Mouse (Mus musculus): Measurements from ENCODE around the gene Zfp36. TPM values are rescaled to one million over a fixed set of nuclear protein-coding genes. Genes with fewer than 3 reads are reported as not detected.
A peak's percentile ranks its signal among the peaks of the same experiment; 100 is the strongest.

Gene Zfp36
- polyA plus RNA-seq, 1 experiment from 2014 or later, result 3.9 TPM

GRCm38 (mm10) chr7:28355221-28355620, 24.8 kb downstream of the Zfp36 start:
- no peak overlapping the region for H3K4me3 ChIP-seq (ENCODE audit: low read depth, low read length)
- no peak overlapping the region for H3K9ac ChIP-seq (ENCODE audit: low read depth, low read length)
- H3K9me3 ChIP-seq (ENCODE audit: control insufficient read depth, low read length), result no peaks in the 10 kb centered on the region
- ATAC-seq (ENCODE audit: low FRiP score) (no peak), DNase-seq (ENCODE audit: low spot score) (no peak)
- 90% methylated on average over 3 of the region's 3 CpGs for WGBS
- no peak overlapping the region for H3K27ac ChIP-seq (ENCODE audit: low read depth, low read length)
- no peak overlapping the region for H3K4me2 ChIP-seq (replicated peaks; ENCODE audit: low read depth, low read length)
- H3K4me1 ChIP-seq (replicated peaks; ENCODE audit: control insufficient read depth, insufficient read depth, low read length), result 0 out of 2 replicates have a peak, but pooled peaks cover 5% of the 10 kb centered on the region
- H3K36me3 ChIP-seq (ENCODE audit: control insufficient read depth, insufficient read depth, low read length), result peaks cover 14% of the 10 kb centered on the region
- no peaks in the 10 kb centered on the region for H3K27me3 ChIP-seq (ENCODE audit: control insufficient read depth, insufficient read depth, low read length)

- no peak overlapping the region for H3K4me2 ChIP-seq (replicated peaks; ENCODE audit: low read depth, low read length)
- no peak overlapping the region for H3K27ac ChIP-seq (ENCODE audit: low read depth, low read length)
- 94% methylated on average over 3 of the region's 3 CpGs for WGBS
- no peak overlapping the region for H3K4me3 ChIP-seq (ENCODE audit: low read depth, low read length)
- H3K27me3 ChIP-seq (ENCODE audit: control insufficient read depth, insufficient read depth, low read length), result no peaks in the 10 kb centered on the region
- H3K36me3 ChIP-seq (ENCODE audit: control insufficient read depth, insufficient read depth, low read length), result peaks cover 12% of the 10 kb centered on the region
- H3K9me3 ChIP-seq (ENCODE audit: control insufficient read depth, low read length), result no peaks in the 10 kb centered on the region
- no peak overlapping the region for H3K9ac ChIP-seq (ENCODE audit: low read depth, low read length)
- no peak for DNase-seq (ENCODE audit: low spot score)
- no peak for ATAC-seq (ENCODE audit: low FRiP score)
- peaks cover 5% of the 10 kb centered on the region; the same call in 1 of the 2 replicates for H3K4me1 ChIP-seq (replicated peaks; ENCODE audit: control insufficient read depth, insufficient read depth, low read length)
These were observed 25.5 kb downstream of the Zfp36 start for GRCm38 (mm10) chr7:28354596-28354995.

GRCm38 (mm10) chr7:28354113-28354581, 25.9 kb downstream of the Zfp36 start:
- H3K4me3 ChIP-seq (ENCODE audit: low read depth, low read length), result no peak overlapping the region
- ATAC-seq (ENCODE audit: low FRiP score), result no peak

DNA sequence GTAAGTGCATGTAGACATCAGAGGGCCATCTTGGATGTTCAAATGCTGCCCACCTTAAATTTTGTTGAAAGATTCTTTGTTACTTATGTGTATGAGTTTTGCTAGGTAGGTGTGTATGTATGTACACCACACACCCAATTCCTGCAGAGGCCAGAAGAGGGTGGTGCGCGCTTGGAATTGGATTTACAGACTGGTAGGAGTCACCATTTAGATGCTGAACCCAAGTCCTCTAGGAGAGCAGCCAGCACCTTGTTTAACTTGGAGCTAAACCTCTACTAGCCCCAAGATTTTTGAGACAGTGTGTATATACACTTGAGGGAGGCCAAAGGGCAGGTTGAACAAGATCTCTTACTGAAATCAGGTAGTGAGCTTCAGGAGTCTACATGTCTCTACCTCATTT, 26.8 kb downstream of the Zfp36 start:
- no peak overlapping the region for H3K4me2 ChIP-seq (replicated peaks; ENCODE audit: low read depth, low read length)
- DNase-seq (ENCODE audit: low spot score) (no peak), ATAC-seq (ENCODE audit: low FRiP score) (no peak)
- 94% methylated on average over 2 of the region's 2 CpGs for WGBS
- no peaks in the 10 kb centered on the region for H3K9me3 ChIP-seq (ENCODE audit: control insufficient read depth, low read length)
- H3K27me3 ChIP-seq (ENCODE audit: control insufficient read depth, insufficient read depth, low read length), result no peaks in the 10 kb centered on the region
- no peak overlapping the region for H3K9ac ChIP-seq (ENCODE audit: low read depth, low read length)
- peaks cover 5% of the 10 kb centered on the region; the same call in 1 of the 2 replicates for H3K4me1 ChIP-seq (replicated peaks; ENCODE audit: control insufficient read depth, insufficient read depth, low read length)
- peaks cover 12% of the 10 kb centered on the region for H3K36me3 ChIP-seq (ENCODE audit: control insufficient read depth, insufficient read depth, low read length)
- H3K27ac ChIP-seq (ENCODE audit: low read depth, low read length), result no peak overlapping the region
- no peak overlapping the region for H3K4me3 ChIP-seq (ENCODE audit: low read depth, low read length)

More at GRCm38 (mm10) chr7:28354113-28354581, 25.9 kb downstream of the Zfp36 start:
- no peak overlapping the region for H3K9ac ChIP-seq (ENCODE audit: low read depth, low read length)
- no peak for DNase-seq (ENCODE audit: low spot score)
- peaks cover 12% of the 10 kb centered on the region for H3K36me3 ChIP-seq (ENCODE audit: control insufficient read depth, insufficient read depth, low read length)
- peaks cover 5% of the 10 kb centered on the region; the same call in 1 of the 2 replicates for H3K4me1 ChIP-seq (replicated peaks; ENCODE audit: control insufficient read depth, insufficient read depth, low read length)
- H3K27ac ChIP-seq (ENCODE audit: low read depth, low read length), result no peak overlapping the region
- 93% methylated on average over 3 of the region's 3 CpGs for WGBS
- no peaks in the 10 kb centered on the region for H3K9me3 ChIP-seq (ENCODE audit: control insufficient read depth, low read length)
- no peak overlapping the region for H3K4me2 ChIP-seq (replicated peaks; ENCODE audit: low read depth, low read length)
- no peaks in the 10 kb centered on the region for H3K27me3 ChIP-seq (ENCODE audit: control insufficient read depth, insufficient read depth, low read length)

- Histone ChIP-seq H3K36me3 (ENCODE audit: control insufficient read depth, insufficient read depth, low read length) (peaks cover 12% of the 10 kb centered on the region), H3K9ac (ENCODE audit: low read depth, low read length) (peak overlapping the region; percentile 95), H3K9me3 (ENCODE audit: control insufficient read depth, low read length) (no peaks in the 10 kb centered on the region), H3K4me3 (ENCODE audit: low read depth, low read length) (peak overlapping the region; percentile 64), H3K27me3 (ENCODE audit: control insufficient read depth, insufficient read depth, low read length) (no peaks in the 10 kb centered on the region), H3K4me2 (replicated peaks; ENCODE audit: low read depth, low read length) (peak overlapping the region; percentile 91), H3K4me1 (replicated peaks; ENCODE audit: control insufficient read depth, insufficient read depth, low read length) (peaks cover 3% of the 10 kb centered on the region; the same call in 1 of the 2 replicates), H3K27ac (ENCODE audit: low read depth, low read length) (no peak overlapping the region)
- WGBS, result 50% methylated on average over 4 of the region's 4 CpGs
- no peak for DNase-seq (ENCODE audit: low spot score)
- no peak for ATAC-seq (ENCODE audit: low FRiP score)
These were observed 28.3 kb downstream of the Zfp36 start for GRCm38 (mm10) chr7:28351676-28352191.

GRCm38 (mm10) chr7:28350155-28350883, 29.7 kb downstream of the Zfp36 start, which contains the start of gene Rps16:
Gene Rps16, plus strand, starts transcription at chr7:28350652.
- Histone ChIP-seq H3K4me2 (replicated peaks; ENCODE audit: low read depth, low read length) (peak within 1 kb of the TSS; percentile 91), H3K4me3 (ENCODE audit: low read depth, low read length) (peak within 1 kb of the TSS; percentile 64), H3K27ac (ENCODE audit: low read depth, low read length) (peak within 1 kb of the TSS; percentile 72), H3K9me3 (ENCODE audit: control insufficient read depth, low read length) (no peaks in the 10 kb centered on the region), H3K9ac (ENCODE audit: low read depth, low read length) (peak within 1 kb of the TSS; percentile 95), H3K36me3 (ENCODE audit: control insufficient read depth, insufficient read depth, low read length) (peaks cover 12% of the 10 kb centered on the region), H3K4me1 (replicated peaks; ENCODE audit: control insufficient read depth, insufficient read depth, low read length) (peaks cover 3% of the 10 kb centered on the region; the same call in 1 of the 2 replicates), H3K27me3 (ENCODE audit: control insufficient read depth, insufficient read depth, low read length) (no peaks in the 10 kb centered on the region)
- peak; percentile 96 for ATAC-seq (ENCODE audit: low FRiP score)
- WGBS, result under 1% methylated on average over 44 of the region's 50 CpGs
- DNase-seq (ENCODE audit: low spot score), result peak; percentile 99

DNA sequence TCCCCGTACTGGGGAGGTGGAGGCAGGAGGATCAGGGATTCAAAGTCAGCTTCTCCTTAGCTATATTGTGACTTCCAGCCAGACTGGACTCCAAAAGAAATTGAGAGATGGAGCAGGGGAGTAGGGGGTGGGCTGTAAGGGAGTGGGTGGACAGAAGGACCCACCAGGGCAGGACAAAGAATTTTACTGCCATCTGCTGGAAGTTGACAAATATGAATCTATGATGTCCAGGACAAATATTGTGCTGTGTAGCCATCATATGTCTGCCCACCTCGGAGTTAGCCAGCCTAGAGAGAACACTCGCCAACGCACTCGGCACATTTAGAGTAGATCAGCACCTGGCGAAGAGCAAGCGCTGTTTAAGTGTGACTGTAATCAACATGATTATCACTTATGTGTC, 31.5 kb downstream of the Zfp36 start:
- ATAC-seq (ENCODE audit: low FRiP score) (no peak), DNase-seq (ENCODE audit: low spot score) (no peak)
- H3K27me3 ChIP-seq (ENCODE audit: control insufficient read depth, insufficient read depth, low read length), result no peaks in the 10 kb centered on the region
- H3K4me2 ChIP-seq (replicated peaks; ENCODE audit: low read depth, low read length), result no peak overlapping the region
- no peaks in the 10 kb centered on the region for H3K9me3 ChIP-seq (ENCODE audit: control insufficient read depth, low read length)
- WGBS, result 88% methylated on average over 7 of the region's 7 CpGs
- H3K4me1 ChIP-seq (replicated peaks; ENCODE audit: control insufficient read depth, insufficient read depth, low read length), result peaks cover 3% of the 10 kb centered on the region; the same call in 1 of the 2 replicates
- no peak overlapping the region for H3K27ac ChIP-seq (ENCODE audit: low read depth, low read length)
- peaks cover 7% of the 10 kb centered on the region; the same call in 1 of the 2 replicates for H3K36me3 ChIP-seq (ENCODE audit: control insufficient read depth, insufficient read depth, low read length)
- H3K4me3 ChIP-seq (ENCODE audit: low read depth, low read length), result no peak overlapping the region
- no peak overlapping the region for H3K9ac ChIP-seq (ENCODE audit: low read depth, low read length)

DNA sequence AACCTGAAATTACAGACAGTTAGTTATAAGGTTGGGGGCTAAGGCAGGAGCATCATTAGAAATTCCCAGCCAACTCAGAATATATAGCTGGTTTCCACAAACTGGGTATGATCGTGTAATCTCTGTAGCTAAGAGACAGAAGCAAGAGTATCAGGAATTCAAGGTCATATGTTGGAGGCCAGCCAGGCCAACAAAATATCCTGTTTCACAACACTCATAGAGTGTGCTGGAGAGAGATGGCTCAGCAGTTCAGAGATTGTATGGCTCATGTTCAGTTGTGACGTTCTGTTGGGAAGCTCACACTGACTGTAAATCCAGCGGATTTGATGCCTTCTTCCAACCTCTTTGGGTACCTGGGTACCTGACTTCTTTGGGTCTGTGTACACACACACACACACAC, 32.3 kb downstream of the Zfp36 start:
- no peak overlapping the region for H3K4me3 ChIP-seq (ENCODE audit: low read depth, low read length)
- H3K36me3 ChIP-seq (ENCODE audit: control insufficient read depth, insufficient read depth, low read length), result no peaks in the 10 kb centered on the region
- H3K27ac ChIP-seq (ENCODE audit: low read depth, low read length), result no peak overlapping the region
- H3K9ac ChIP-seq (ENCODE audit: low read depth, low read length), result no peak overlapping the region
- H3K27me3 ChIP-seq (ENCODE audit: control insufficient read depth, insufficient read depth, low read length), result no peaks in the 10 kb centered on the region
- ATAC-seq (ENCODE audit: low FRiP score) (no peak), DNase-seq (ENCODE audit: low spot score) (no peak)
- H3K4me2 ChIP-seq (replicated peaks; ENCODE audit: low read depth, low read length), result no peak overlapping the region
- no peaks in the 10 kb centered on the region for H3K9me3 ChIP-seq (ENCODE audit: control insufficient read depth, low read length)
- WGBS, result 85% methylated on average over 3 of the region's 3 CpGs
- H3K4me1 ChIP-seq (replicated peaks; ENCODE audit: control insufficient read depth, insufficient read depth, low read length), result peaks cover 3% of the 10 kb centered on the region; the same call in 1 of the 2 replicates
